Mouse (Mus musculus): ENCODE measurements around the gene Zfhx3. TPM values are rescaled to one million over a fixed set of nuclear protein-coding genes. Genes with fewer than 3 reads are reported as not detected.

The Zfhx3 gene
- polyA plus RNA-seq, 1 experiment from 2014 or later, result 3.3 TPM

DNA sequence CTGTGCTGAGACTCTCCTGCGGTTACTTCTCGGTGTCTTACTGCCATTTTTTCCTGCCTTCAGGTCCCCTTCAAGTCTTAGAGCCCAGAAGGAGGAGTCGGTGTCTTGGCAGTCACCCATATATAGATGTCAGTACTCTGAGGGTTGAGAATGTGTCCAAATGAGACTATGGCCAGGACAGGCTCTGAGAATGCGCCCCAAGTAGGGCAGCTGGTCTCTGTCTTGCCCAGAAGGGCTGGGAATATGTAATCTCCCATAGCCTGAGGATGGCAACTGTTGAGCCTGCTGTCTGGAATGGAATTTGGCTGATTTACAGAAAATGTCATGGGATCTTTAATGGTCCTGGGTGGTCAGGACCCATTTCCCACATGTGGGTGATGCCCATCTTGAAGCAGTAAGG lies 881.6 kb downstream of the Zfhx3 start:
- Histone ChIP-seq H3K36me3 (ENCODE audit: control insufficient read depth, insufficient read depth) (no peaks in the 10 kb centered on the region), H3K4me3 (ENCODE audit: low read length) (no peak overlapping the region), H3K4me1 (ENCODE audit: control insufficient read depth, insufficient read depth, low read length) (peaks cover 17% of the 10 kb centered on the region), H3K9me3 (replicated peaks; ENCODE audit: control insufficient read depth, low read length) (no peaks in the 10 kb centered on the region), H3K9ac (ENCODE audit: low read length) (no peak overlapping the region), H3K27me3 (ENCODE audit: control insufficient read depth, insufficient read depth, low read length) (no peaks in the 10 kb centered on the region), H3K4me2 (ENCODE audit: low read depth, low read length) (no peak overlapping the region), H3K27ac (ENCODE audit: low read length) (no peak overlapping the region)
- 90% methylated on average over 4 of the region's 4 CpGs for WGBS
- ATAC-seq (replicated peaks; ENCODE audit: extremely low read depth, insufficient read depth, low FRiP score), result no peak

DNA sequence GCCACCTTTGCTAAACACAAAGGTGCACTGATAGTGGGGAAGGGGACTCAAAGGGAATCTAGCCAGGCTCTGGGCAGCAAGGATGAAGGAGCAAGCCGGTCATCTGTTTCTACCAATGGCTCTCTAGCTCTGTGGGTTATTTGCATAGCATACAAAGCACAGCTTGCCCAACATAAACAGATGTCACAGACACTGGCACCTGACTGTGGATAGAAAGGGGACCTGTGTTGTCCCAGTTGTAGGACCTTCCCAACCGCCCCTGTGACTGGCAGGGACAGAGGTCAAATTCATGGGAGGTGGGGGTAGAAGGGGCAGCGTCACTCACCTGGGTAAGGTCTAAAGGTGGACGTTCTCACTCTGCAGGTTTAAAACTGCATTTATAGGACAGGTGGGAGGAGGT lies 884.0 kb downstream of the Zfhx3 start:
- H3K36me3 ChIP-seq (ENCODE audit: control insufficient read depth, insufficient read depth), result no peaks in the 10 kb centered on the region

DNA sequence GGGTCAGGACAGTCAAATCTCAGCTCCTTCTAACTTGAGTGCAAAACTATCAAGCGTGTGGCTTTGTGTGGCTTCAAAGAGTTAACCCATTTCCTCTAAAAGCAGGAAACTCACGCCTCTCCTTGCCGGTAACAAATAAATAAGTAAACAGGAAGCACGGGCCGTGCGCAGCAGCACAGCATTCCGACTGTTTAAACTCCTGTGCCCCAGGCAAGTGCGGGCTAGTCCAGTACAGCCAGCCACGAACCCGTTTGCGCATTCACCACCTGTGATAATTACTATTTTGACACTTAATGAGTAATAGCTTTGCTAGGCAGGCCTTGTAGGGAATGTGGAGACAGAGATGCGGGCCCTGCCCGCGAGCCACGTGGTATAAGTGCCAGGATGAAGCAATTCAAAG lies 885.0 kb downstream of the Zfhx3 start:
- no peaks in the 10 kb centered on the region for H3K27me3 ChIP-seq (ENCODE audit: control insufficient read depth, insufficient read depth, low read length)
- 69% methylated on average over 15 of the region's 15 CpGs for WGBS
- no peak overlapping the region for H3K4me2 ChIP-seq (ENCODE audit: low read depth, low read length)
- no peaks in the 10 kb centered on the region for H3K9me3 ChIP-seq (replicated peaks; ENCODE audit: control insufficient read depth, low read length)
- H3K27ac ChIP-seq (ENCODE audit: low read length), result no peak overlapping the region
- peaks cover 6% of the 10 kb centered on the region for H3K4me1 ChIP-seq (ENCODE audit: control insufficient read depth, insufficient read depth, low read length)
- H3K9ac ChIP-seq (ENCODE audit: low read length), result no peak overlapping the region
- no peaks in the 10 kb centered on the region for H3K36me3 ChIP-seq (ENCODE audit: control insufficient read depth, insufficient read depth)
- no peak overlapping the region for H3K4me3 ChIP-seq (ENCODE audit: low read length)
- no peak for ATAC-seq (replicated peaks; ENCODE audit: extremely low read depth, insufficient read depth, low FRiP score)

More for the DNA sequence above, 884.0 kb downstream of the Zfhx3 start:
- WGBS, result 85% methylated on average over 4 of the region's 4 CpGs
- Histone ChIP-seq H3K9me3 (replicated peaks; ENCODE audit: control insufficient read depth, low read length) (no peaks in the 10 kb centered on the region), H3K27ac (ENCODE audit: low read length) (no peak overlapping the region), H3K4me2 (ENCODE audit: low read depth, low read length) (no peak overlapping the region), H3K9ac (ENCODE audit: low read length) (no peak overlapping the region), H3K4me1 (ENCODE audit: control insufficient read depth, insufficient read depth, low read length) (peaks cover 7% of the 10 kb centered on the region), H3K27me3 (ENCODE audit: control insufficient read depth, insufficient read depth, low read length) (no peaks in the 10 kb centered on the region), H3K4me3 (ENCODE audit: low read length) (no peak overlapping the region)
- ATAC-seq (replicated peaks; ENCODE audit: extremely low read depth, insufficient read depth, low FRiP score), result no peak

DNA sequence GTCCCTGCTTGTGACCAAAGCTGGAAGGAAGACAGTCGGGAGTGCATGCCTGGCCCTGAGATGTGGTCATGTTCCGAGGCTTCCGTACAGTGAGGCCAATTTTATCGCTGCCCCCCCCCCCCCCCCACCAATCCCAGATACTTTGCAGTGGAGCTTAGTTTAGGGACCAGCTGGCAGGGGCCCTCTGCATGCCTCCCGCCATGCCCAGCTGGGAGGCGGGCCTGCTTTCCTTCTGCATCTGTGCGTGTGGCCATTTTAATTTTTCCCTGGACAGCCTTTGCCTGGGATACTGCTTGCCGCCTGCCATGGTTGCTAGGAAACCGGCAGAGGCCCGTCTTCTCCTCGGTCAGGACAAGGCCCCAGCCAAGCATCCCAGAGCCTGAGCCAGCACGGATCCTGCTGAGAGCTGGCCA lies 886.9 kb downstream of the Zfhx3 start:
- WGBS, result 38% methylated on average over 9 of the region's 12 CpGs
- Histone ChIP-seq H3K4me2 (ENCODE audit: low read depth, low read length) (no peak overlapping the region), H3K36me3 (ENCODE audit: control insufficient read depth, insufficient read depth) (no peaks in the 10 kb centered on the region), H3K9ac (ENCODE audit: low read length) (no peak overlapping the region), H3K4me3 (ENCODE audit: low read length) (no peak overlapping the region), H3K27me3 (ENCODE audit: control insufficient read depth, insufficient read depth, low read length) (no peaks in the 10 kb centered on the region), H3K4me1 (ENCODE audit: control insufficient read depth, insufficient read depth, low read length) (no peaks in the 10 kb centered on the region), H3K9me3 (replicated peaks; ENCODE audit: control insufficient read depth, low read length) (no peaks in the 10 kb centered on the region), H3K27ac (ENCODE audit: low read length) (no peak overlapping the region)
- ATAC-seq (replicated peaks; ENCODE audit: extremely low read depth, insufficient read depth, low FRiP score), result no peak; the same call in 1 of the 2 replicates

DNA sequence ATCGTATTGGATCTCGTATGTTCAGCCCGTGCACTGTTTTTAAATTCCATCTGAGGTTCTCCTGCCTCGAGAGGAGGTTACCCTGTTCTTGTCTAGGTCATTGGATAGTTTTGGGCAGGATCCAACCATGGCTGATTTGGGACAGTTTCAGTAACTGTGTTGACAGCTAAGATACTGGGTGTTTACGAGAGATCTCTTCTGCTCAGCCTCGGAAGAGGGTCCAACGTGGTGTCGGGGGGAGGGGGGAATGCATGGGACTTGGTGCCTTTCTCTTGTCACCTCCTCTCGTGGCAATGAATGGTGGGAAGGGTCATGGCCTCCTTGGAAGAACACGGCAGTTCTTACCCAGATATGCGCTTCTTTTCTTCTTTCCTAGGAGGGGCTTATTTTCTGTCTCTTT lies 892.7 kb downstream of the Zfhx3 start:
- no peak for ATAC-seq (replicated peaks; ENCODE audit: extremely low read depth, insufficient read depth, low FRiP score)
- no peaks in the 10 kb centered on the region for H3K9me3 ChIP-seq (replicated peaks; ENCODE audit: control insufficient read depth, low read length)
- WGBS, result 69% methylated on average over 11 of the region's 11 CpGs
- H3K9ac ChIP-seq (ENCODE audit: low read length), result no peak overlapping the region
- H3K4me1 ChIP-seq (ENCODE audit: control insufficient read depth, insufficient read depth, low read length), result no peaks in the 10 kb centered on the region
- H3K4me3 ChIP-seq (ENCODE audit: low read length), result no peak overlapping the region
- H3K36me3 ChIP-seq (ENCODE audit: control insufficient read depth, insufficient read depth), result no peaks in the 10 kb centered on the region
- H3K27me3 ChIP-seq (ENCODE audit: control insufficient read depth, insufficient read depth, low read length), result no peaks in the 10 kb centered on the region
- H3K27ac ChIP-seq (ENCODE audit: low read length), result no peak overlapping the region
- H3K4me2 ChIP-seq (ENCODE audit: low read depth, low read length), result no peak overlapping the region

DNA sequence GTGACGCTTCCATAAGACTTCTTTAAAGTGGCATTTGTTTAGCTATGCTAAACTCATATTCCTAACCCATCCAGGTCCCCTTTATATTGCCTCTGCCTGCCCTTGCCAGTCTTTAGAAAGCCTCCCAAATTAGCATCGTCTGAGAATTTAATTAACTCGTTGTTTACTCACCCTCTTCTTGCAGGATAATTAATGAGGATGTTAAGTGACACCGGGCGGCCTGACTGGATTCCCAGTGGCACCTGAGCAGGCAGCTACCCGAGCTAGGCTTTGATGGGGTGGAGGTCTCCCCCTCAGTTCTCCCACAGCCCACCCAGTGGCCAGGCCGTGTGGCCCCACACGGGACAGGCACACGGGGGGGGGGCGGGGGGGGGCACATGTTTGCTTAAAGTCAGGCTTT lies 895.3 kb downstream of the Zfhx3 start:
- H3K27ac ChIP-seq (ENCODE audit: low read length), result no peak overlapping the region
- 47% methylated on average over 10 of the region's 10 CpGs for WGBS
- H3K4me1 ChIP-seq (ENCODE audit: control insufficient read depth, insufficient read depth, low read length), result 0 out of 2 replicates have a peak, but pooled peaks cover 2% of the 10 kb centered on the region
- H3K4me2 ChIP-seq (ENCODE audit: low read depth, low read length), result no peak overlapping the region
- H3K4me3 ChIP-seq (ENCODE audit: low read length), result no peak overlapping the region
- H3K27me3 ChIP-seq (ENCODE audit: control insufficient read depth, insufficient read depth, low read length), result no peaks in the 10 kb centered on the region
- ATAC-seq (replicated peaks; ENCODE audit: extremely low read depth, insufficient read depth, low FRiP score), result no peak
- H3K9ac ChIP-seq (ENCODE audit: low read length), result no peak overlapping the region
- H3K36me3 ChIP-seq (ENCODE audit: control insufficient read depth, insufficient read depth), result no peaks in the 10 kb centered on the region
- H3K9me3 ChIP-seq (replicated peaks; ENCODE audit: control insufficient read depth, low read length), result no peaks in the 10 kb centered on the region

DNA sequence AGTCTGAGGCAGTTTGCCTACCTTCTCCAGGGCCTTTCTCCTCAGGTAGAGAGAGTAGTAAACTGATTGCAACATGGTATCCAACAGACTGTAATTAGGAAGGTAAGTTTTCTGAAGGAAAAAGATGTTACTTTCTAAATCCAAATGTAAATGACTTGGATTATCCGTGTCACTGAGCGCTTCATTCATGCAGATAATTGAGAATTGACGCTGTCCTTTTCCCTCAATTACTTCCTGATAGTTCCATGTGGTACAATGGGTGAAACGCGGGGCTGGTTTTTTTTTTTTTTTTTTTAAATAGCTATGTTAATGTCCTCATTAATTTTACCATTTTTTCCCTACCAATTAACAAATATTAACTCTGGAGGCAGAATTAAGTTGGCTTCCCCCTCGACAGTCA lies 896.3 kb downstream of the Zfhx3 start:
- no peak overlapping the region for H3K4me3 ChIP-seq (ENCODE audit: low read length)
- ATAC-seq (replicated peaks; ENCODE audit: extremely low read depth, insufficient read depth, low FRiP score), result no peak
- 0 out of 2 replicates have a peak, but pooled peaks cover 2% of the 10 kb centered on the region for H3K4me1 ChIP-seq (ENCODE audit: control insufficient read depth, insufficient read depth, low read length)
- no peak overlapping the region for H3K27ac ChIP-seq (ENCODE audit: low read length)
- no peak overlapping the region for H3K4me2 ChIP-seq (ENCODE audit: low read depth, low read length)
- no peaks in the 10 kb centered on the region for H3K9me3 ChIP-seq (replicated peaks; ENCODE audit: control insufficient read depth, low read length)
- H3K27me3 ChIP-seq (ENCODE audit: control insufficient read depth, insufficient read depth, low read length), result no peaks in the 10 kb centered on the region
- no peaks in the 10 kb centered on the region for H3K36me3 ChIP-seq (ENCODE audit: control insufficient read depth, insufficient read depth)
- 94% methylated on average over 6 of the region's 6 CpGs for WGBS
- no peak overlapping the region for H3K9ac ChIP-seq (ENCODE audit: low read length)

DNA sequence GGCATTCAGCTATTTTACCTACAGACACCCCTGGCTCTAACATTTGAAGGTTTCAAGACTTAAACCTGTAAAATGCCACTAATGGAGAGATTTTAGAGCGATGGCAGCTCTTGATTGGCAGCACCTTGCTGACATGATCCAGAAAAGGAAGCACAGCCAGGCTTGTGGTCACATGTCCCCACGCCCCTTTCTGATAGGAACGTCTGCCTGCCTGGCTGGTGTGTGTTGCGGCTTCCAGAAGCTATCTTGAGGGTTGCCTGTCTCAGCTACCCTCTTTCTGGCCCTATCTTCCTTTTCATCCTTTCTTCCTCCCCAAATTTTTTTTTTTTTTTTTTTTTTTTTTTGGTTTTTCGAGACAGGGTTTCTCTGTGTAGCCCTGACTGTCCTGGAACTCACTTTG lies 899.9 kb downstream of the Zfhx3 start:
- Histone ChIP-seq H3K4me2 (ENCODE audit: low read depth, low read length) (no peak overlapping the region), H3K36me3 (ENCODE audit: control insufficient read depth, insufficient read depth) (no peaks in the 10 kb centered on the region), H3K27ac (ENCODE audit: low read length) (no peak overlapping the region), H3K4me3 (ENCODE audit: low read length) (no peak overlapping the region), H3K9ac (ENCODE audit: low read length) (no peak overlapping the region), H3K4me1 (ENCODE audit: control insufficient read depth, insufficient read depth, low read length) (0 out of 2 replicates have a peak, but pooled peaks cover 2% of the 10 kb centered on the region), H3K27me3 (ENCODE audit: control insufficient read depth, insufficient read depth, low read length) (no peaks in the 10 kb centered on the region), H3K9me3 (replicated peaks; ENCODE audit: control insufficient read depth, low read length) (no peaks in the 10 kb centered on the region)
- 47% methylated on average over 4 of the region's 5 CpGs for WGBS
- no peak for ATAC-seq (replicated peaks; ENCODE audit: extremely low read depth, insufficient read depth, low FRiP score)

DNA sequence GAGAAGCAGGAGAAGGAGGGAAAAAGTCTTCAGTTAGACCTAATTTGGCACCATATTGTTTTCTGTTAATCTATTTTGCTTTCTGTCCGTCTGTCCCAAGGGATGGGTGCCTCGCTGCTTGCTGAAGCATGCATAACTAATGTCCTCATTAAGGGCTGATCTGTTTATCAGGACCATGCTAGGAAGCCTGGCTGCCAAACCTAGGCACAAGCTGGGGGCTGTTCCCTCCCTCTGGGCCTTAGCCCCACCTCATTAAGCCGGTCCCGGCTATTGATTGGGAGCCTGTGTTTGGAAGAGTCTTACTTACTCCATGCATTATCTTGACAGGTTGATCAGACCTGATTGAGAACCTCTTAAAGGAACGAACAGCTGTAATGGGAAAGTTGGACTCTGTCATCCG lies 903.7 kb downstream of the Zfhx3 start:
- no peak overlapping the region for H3K27ac ChIP-seq (ENCODE audit: low read length)
- no peaks in the 10 kb centered on the region for H3K27me3 ChIP-seq (ENCODE audit: control insufficient read depth, insufficient read depth, low read length)
- peaks cover 2% of the 10 kb centered on the region; the same call in 1 of the 2 replicates for H3K4me1 ChIP-seq (ENCODE audit: control insufficient read depth, insufficient read depth, low read length)
- H3K4me2 ChIP-seq (ENCODE audit: low read depth, low read length), result no peak overlapping the region
- no peaks in the 10 kb centered on the region for H3K36me3 ChIP-seq (ENCODE audit: control insufficient read depth, insufficient read depth)
- no peak for ATAC-seq (replicated peaks; ENCODE audit: extremely low read depth, insufficient read depth, low FRiP score)
- H3K9ac ChIP-seq (ENCODE audit: low read length), result no peak overlapping the region
- WGBS, result 55% methylated on average over 6 of the region's 6 CpGs
- H3K9me3 ChIP-seq (replicated peaks; ENCODE audit: control insufficient read depth, low read length), result no peaks in the 10 kb centered on the region
- no peak overlapping the region for H3K4me3 ChIP-seq (ENCODE audit: low read length)

DNA sequence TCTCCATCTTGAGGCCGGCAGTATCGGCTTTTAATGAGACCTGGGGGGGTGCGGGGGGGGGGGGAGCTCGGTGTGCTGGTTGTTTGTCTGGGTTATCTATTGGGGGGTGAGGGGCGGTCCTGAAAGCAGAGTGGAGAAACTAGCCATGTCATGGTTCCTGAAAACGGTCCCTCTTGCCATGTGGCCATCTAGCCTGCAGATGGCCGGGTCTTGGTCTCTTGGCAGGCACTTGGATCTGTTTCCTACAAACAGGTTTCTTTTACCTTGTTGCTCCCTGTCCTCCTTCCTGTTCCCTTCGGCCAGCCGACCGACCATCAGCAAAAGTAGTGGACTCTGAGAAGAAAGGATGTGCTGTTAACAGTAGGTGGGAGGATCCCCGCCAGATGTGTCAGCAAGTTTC lies 904.4 kb downstream of the Zfhx3 start:
- 55% methylated on average over 11 of the region's 11 CpGs for WGBS
- Histone ChIP-seq H3K4me2 (ENCODE audit: low read depth, low read length) (no peak overlapping the region), H3K9me3 (replicated peaks; ENCODE audit: control insufficient read depth, low read length) (no peaks in the 10 kb centered on the region), H3K9ac (ENCODE audit: low read length) (no peak overlapping the region), H3K27ac (ENCODE audit: low read length) (no peak overlapping the region), H3K4me1 (ENCODE audit: control insufficient read depth, insufficient read depth, low read length) (peaks cover 2% of the 10 kb centered on the region; the same call in 1 of the 2 replicates), H3K27me3 (ENCODE audit: control insufficient read depth, insufficient read depth, low read length) (no peaks in the 10 kb centered on the region), H3K36me3 (ENCODE audit: control insufficient read depth, insufficient read depth) (no peaks in the 10 kb centered on the region), H3K4me3 (ENCODE audit: low read length) (no peak overlapping the region)
- no peak for ATAC-seq (replicated peaks; ENCODE audit: extremely low read depth, insufficient read depth, low FRiP score)

All from heart, embryonic 16.5 days (tissue).